Mouse (Mus musculus): ENCODE measurements at regions not wholly inside any gene's neighbourhood (a gene's known extent, or its start where the extent isn't known, plus 50 kb on each side); places are given as distances from the start of the nearest gene placed in this dataset.

GRCm38 (mm10) chr12:71614945-71615344, 215.9 kb upstream of the Daam1 start:
- TF ChIP-seq CTCF (IDR thresholded peaks at IDR 0.05; ENCODE audit: low read depth, low read length) (no peak), TAL1 (conservative IDR thresholded peaks at IDR 0.05; ENCODE audit: low read depth, low read length) (no peak), GATA1 (IDR thresholded peaks at IDR 0.05; ENCODE audit: borderline replicate concordance, low read length) (no peak), GATA2 (IDR thresholded peaks at IDR 0.05; ENCODE audit: borderline replicate concordance, low read depth, low read length) (no peak), POLR2AphosphoS5 (IDR thresholded peaks at IDR 0.05; ENCODE audit: insufficient replicate concordance, low read depth, low read length) (no peak)
